Mouse (Mus musculus) midbrain, postnatal 0 days (tissue): ENCODE results near the gene Cbln1. TPM values are rescaled to one million over a fixed set of nuclear protein-coding genes. Genes with fewer than 3 reads are reported as not detected.
A peak's percentile ranks its signal among the peaks of the same experiment; 100 is the strongest.

Source experiments
- ATAC-seq: fragments of 200-750 bp; cut with Nextera tagmentation; 2 replicates; pipeline ENCODE4 v1.8.0; 2017; ENCODE audit warnings: moderate number of reproducible peaks, mild to moderate bottlenecking, moderate TSS enrichment, moderate library complexity; ENCODE audit not compliant: low FRiP score
- DNase-seq: peaks from one replicate; pipeline ENCODE4 v3.0.0-alpha.2; 2015; ENCODE audit warnings: low spot score
- H3K27ac ChIP-seq: fragments of 300-500 bp; sonication (generic); 2 replicates; pipeline ENCODE4 v1.5.1; 2014; ENCODE audit warnings: low read depth, mild to moderate bottlenecking, low read length, mixed read lengths
- H3K27me3 ChIP-seq: fragments of 300-500 bp; sonication (generic); 2 replicates; pipeline ENCODE4 v1.6.1; 2014; ENCODE audit warnings: low read length, control low read depth, mixed read lengths; ENCODE audit not compliant: insufficient read depth
- H3K36me3 ChIP-seq: fragments of 300-500 bp; sonication (generic); 2 replicates; pipeline ENCODE4 v1.6.1; 2014; ENCODE audit warnings: low read length, control low read depth, mixed read lengths; ENCODE audit not compliant: insufficient read depth
- H3K4me1 ChIP-seq: fragments of 300-500 bp; sonication (generic); 2 replicates; pipeline ENCODE4 v1.6.1; 2014; ENCODE audit warnings: mild to moderate bottlenecking, control low read depth, antibody characterized with exemption, low read length, mixed read lengths; ENCODE audit not compliant: insufficient read depth
- H3K4me2 ChIP-seq: fragments of 300-500 bp; sonication (generic); 2 replicates; pipeline ENCODE4 v1.6.1; 2014; ENCODE audit warnings: low read depth, mild to moderate bottlenecking, low read length, mixed read lengths; ENCODE audit not compliant: poor library complexity, severe bottlenecking
- H3K4me3 ChIP-seq: fragments of 300-500 bp; sonication (generic); 2 replicates; pipeline ENCODE4 v1.5.1; 2014; ENCODE audit warnings: low read depth, mild to moderate bottlenecking, low read length, moderate library complexity
- H3K9ac ChIP-seq: fragments of 300-500 bp; sonication (generic); replicated peaks from 2 replicates; pipeline ENCODE4 v1.6.1; 2014; ENCODE audit warnings: mild to moderate bottlenecking, low read length, moderate library complexity, mixed read lengths; ENCODE audit not compliant: poor library complexity, severe bottlenecking
- H3K9me3 ChIP-seq: fragments of 300-500 bp; sonication (generic); 2 replicates; pipeline ENCODE4 v1.6.1; 2016; ENCODE audit warnings: low read length, control low read depth
- CTCF ChIP-seq: IDR thresholded peaks from 2 replicates; pipeline ENCODE4 v1.5.1; 2016; ENCODE audit warnings: antibody characterized with exemption, mild to moderate bottlenecking
- WGBS: fragments of 180-500 bp; shearing (Covaris S2); extraction: QIAGEN DNeasy Blood & Tissue Kit; methylation state at CpG from one replicate; pipeline ENCODE4 v1.1.7; 2014; 5-methylcytosine and 5-hydroxymethylcytosine counted together
- polyA plus RNA-seq: library from polyadenylated mRNA; unstranded; fragments of >200 nt; fragmentation: Nextera tagmentation; extraction: Ambion mirVana; gene quantifications from 2 replicates; pipeline ENCODE4 v1.2.1, GENCODE M21; 2015
- total RNA-seq: library from RNA; depleted of rRNA; stranded (reverse); fragments of >200 nt; gene quantifications from 2 replicates; pipeline ENCODE4 v1.2.3, GENCODE M21; 2014

Gene Cbln1
- total and polyA plus RNA-seq, 2 experiments from 2014 or later: 24.0 to 77.3 TPM

DNA sequence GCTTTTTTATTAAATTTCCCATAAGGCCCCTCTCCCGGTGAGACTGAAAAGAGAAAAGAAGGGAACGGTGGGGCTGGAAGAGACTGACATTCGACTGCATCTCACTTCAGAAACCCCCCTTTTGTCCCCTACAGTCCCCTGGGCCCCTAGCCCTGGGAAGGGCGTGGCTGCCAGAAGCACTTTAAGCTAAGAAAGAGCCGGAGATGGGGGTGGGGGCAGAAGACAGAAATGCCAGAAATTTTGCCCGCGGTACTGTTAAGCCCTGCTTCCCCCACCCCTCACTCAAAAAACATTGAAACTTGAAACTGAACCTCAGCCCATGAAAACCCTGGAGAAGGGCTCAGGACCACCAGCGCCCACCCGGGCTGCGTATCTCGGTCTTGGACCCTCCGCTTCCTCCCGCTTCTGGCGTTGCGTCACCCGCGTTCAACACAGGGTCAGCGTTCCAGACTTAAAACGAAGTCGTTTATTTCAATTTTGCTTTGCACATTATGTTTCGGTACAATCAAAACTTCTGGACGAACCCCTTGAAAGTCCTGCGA lies 3.9 kb downstream of the Cbln1 start:
- ATAC-seq (no peak), DNase-seq (no peak)
- H3K9ac ChIP-seq: no peak overlapping the region
- H3K36me3 ChIP-seq: no peaks in the 10 kb centered on the region
- H3K27ac ChIP-seq: no peak overlapping the region
- H3K4me3 ChIP-seq: peak overlapping the region; percentile 5; the same call in 1 of the 2 replicates
- WGBS: 4% methylated on average over 23 of the region's 23 CpGs
- peaks cover 11% of the 10 kb centered on the region for H3K4me1 ChIP-seq
- no peaks in the 10 kb centered on the region for H3K9me3 ChIP-seq
- peaks cover 65% of the 10 kb centered on the region for H3K27me3 ChIP-seq
- H3K4me2 ChIP-seq: peak overlapping the region; percentile 6; the same call in 1 of the 2 replicates
- TF ChIP-seq CTCF: no peak

DNA sequence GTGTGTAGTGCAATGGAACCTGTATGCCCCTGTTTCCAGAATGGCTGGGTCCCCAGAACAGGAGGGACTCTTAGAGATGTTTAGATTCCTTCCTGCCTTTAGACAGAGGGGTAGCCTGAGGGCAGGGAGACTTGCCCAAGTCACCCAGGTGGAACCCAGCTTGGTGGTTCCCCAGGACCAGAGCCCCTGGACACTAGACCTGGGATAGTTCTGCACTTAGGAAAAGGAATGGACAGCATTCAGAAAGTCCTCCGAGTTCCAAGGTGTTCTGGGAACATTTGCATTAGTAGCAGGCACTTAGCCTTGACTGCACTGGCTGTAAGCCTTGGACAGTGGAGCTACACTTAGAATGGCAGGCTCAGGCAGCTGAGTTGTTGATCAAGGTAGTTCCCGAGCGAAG lies 4.5 kb downstream of the Cbln1 start:
- Histone ChIP-seq H3K4me2 (no peak overlapping the region), H3K27me3 (peaks cover 59% of the 10 kb centered on the region), H3K27ac (no peak overlapping the region), H3K4me1 (peaks cover 11% of the 10 kb centered on the region), H3K9ac (no peak overlapping the region), H3K36me3 (no peaks in the 10 kb centered on the region), H3K4me3 (no peak overlapping the region), H3K9me3 (no peaks in the 10 kb centered on the region)
- TF ChIP-seq CTCF: no peak
- no peak for DNase-seq
- WGBS: 49% methylated on average over 3 of the region's 3 CpGs
- ATAC-seq: no peak

DNA sequence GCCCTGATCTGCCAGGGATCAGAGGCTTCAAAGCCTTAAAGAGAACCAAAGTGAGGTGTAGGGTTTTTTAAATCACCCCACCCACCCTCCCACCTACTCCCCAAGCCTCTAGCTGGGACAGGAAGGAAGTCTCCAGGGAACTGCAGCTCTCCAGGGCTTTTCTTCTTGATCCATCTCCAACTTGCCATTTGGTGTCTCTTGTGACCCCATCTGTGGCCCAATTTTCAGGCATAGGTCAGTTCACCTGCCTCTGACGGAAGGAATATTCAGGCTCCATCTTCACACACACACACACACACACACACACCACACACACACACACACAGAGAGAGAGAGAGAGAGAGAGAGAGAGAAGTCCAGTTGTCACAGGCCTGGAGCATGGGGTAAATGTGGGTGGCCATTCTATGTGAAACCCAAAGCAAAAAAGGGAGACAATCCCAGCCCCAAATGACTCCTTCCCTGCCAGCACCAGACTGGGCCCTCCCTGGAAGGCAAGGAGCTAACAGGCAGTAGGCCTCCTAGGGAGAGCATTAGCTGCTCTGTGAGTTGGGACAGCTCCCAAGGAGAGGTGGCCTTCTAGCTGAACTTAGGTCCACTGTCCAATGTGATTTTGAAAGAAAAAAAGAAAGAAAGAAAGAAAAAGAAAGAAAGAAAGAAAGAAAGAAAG lies 5.3 kb downstream of the Cbln1 start:
- H3K9ac ChIP-seq: no peak overlapping the region
- H3K9me3 ChIP-seq: no peaks in the 10 kb centered on the region
- TF ChIP-seq CTCF: no peak
- DNase-seq (no peak), ATAC-seq (no peak)
- no peak overlapping the region for H3K27ac ChIP-seq
- 69% methylated on average over 1 of the region's 1 CpGs for WGBS
- H3K36me3 ChIP-seq: no peaks in the 10 kb centered on the region
- H3K27me3 ChIP-seq: peaks cover 56% of the 10 kb centered on the region
- H3K4me3 ChIP-seq: no peak overlapping the region
- peaks cover 11% of the 10 kb centered on the region for H3K4me1 ChIP-seq
- H3K4me2 ChIP-seq: no peak overlapping the region

DNA sequence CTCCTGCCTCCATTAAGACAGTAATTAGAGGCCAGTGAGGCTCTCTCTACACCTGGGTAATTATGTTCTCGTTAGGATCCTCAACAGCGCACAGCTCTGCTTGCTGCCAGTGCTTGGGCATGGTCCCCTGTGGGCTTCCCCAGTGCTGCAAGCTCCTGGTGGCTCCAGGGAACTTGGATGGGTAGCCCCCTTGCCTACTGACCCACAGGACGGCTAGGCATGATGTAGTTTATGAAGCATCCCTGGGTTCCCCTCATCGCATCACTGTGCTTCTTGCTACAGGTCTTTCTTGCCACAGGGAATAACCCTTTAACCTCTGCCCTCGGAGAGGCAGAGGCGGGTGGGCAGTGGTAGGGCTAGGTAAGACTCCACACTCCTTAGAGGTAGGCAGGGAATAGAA lies 6.1 kb downstream of the Cbln1 start:
- H3K9me3 ChIP-seq: no peaks in the 10 kb centered on the region
- H3K4me3 ChIP-seq: no peak overlapping the region
- no peak overlapping the region for H3K4me2 ChIP-seq
- H3K27me3 ChIP-seq: peaks cover 50% of the 10 kb centered on the region
- ATAC-seq (no peak), DNase-seq (no peak)
- no peak overlapping the region for H3K9ac ChIP-seq
- 59% methylated on average over 6 of the region's 6 CpGs for WGBS
- no peak overlapping the region for H3K27ac ChIP-seq
- H3K36me3 ChIP-seq: no peaks in the 10 kb centered on the region
- no peak for TF ChIP-seq CTCF
- peaks cover 6% of the 10 kb centered on the region for H3K4me1 ChIP-seq

DNA sequence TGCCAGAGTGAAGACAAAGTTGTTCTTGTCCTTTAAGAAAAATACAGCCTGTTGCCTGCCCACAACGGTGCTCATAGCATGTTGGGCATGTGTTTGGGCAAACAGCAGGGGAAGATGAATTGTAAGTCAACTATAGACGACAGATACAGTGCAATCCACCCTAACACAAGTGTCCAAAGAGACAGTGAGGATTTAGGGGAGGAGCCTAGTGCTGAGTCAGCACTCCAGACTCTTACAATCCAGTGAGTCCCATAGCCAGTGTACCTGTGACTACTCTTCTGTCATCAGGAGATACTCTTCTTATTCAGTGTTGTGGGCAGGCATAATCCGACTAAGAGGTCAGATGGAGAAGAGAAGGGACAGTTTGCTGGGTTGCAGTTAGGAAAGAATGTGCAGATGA lies 8.0 kb downstream of the Cbln1 start:
- Histone ChIP-seq H3K36me3 (no peaks in the 10 kb centered on the region), H3K9ac (no peak overlapping the region), H3K27ac (no peak overlapping the region), H3K9me3 (no peaks in the 10 kb centered on the region), H3K27me3 (peaks cover 34% of the 10 kb centered on the region), H3K4me1 (no peaks in the 10 kb centered on the region), H3K4me2 (no peak overlapping the region), H3K4me3 (no peak overlapping the region)
- WGBS: 89% methylated on average over 3 of the region's 3 CpGs
- ATAC-seq: no peak
- DNase-seq: no peak
- no peak for TF ChIP-seq CTCF

DNA sequence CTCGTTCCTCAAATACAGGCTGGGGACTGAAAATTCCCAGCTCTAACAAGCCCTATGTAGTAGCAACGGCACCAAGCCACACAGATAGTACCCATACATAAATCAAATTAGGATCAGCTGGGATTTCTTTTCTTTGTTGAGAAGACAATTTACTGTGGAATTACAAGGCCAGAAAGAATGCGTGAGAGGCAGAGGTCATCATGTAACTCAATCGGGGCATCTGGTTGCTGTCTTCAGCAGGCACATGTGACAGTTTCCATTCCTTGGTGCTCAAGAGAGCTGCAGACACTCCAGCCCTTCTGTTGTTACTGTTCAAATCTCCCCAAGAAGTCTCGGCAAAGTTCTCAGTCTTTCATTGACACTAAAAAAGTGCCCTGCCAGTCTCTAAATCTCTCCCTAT lies 10.6 kb downstream of the Cbln1 start:
- ATAC-seq: no peak
- Histone ChIP-seq H3K27me3 (peaks cover 12% of the 10 kb centered on the region), H3K4me1 (no peaks in the 10 kb centered on the region), H3K4me2 (no peak overlapping the region), H3K4me3 (no peak overlapping the region), H3K9me3 (no peaks in the 10 kb centered on the region), H3K36me3 (no peaks in the 10 kb centered on the region), H3K27ac (no peak overlapping the region), H3K9ac (no peak overlapping the region)
- DNase-seq: no peak
- 28% methylated on average over 5 of the region's 5 CpGs for WGBS
- no peak for TF ChIP-seq CTCF
